Mouse (Mus musculus): ENCODE results near the gene Gpbar1. TPM values are rescaled to one million over a fixed set of nuclear protein-coding genes. Genes with fewer than 3 reads are reported as not detected.
A peak's percentile ranks its signal among the peaks of the same experiment; 100 is the strongest.

Gpbar1 gene
- polyA plus RNA-seq, 1 experiment from 2014 or later, result 3.5 TPM

DNA sequence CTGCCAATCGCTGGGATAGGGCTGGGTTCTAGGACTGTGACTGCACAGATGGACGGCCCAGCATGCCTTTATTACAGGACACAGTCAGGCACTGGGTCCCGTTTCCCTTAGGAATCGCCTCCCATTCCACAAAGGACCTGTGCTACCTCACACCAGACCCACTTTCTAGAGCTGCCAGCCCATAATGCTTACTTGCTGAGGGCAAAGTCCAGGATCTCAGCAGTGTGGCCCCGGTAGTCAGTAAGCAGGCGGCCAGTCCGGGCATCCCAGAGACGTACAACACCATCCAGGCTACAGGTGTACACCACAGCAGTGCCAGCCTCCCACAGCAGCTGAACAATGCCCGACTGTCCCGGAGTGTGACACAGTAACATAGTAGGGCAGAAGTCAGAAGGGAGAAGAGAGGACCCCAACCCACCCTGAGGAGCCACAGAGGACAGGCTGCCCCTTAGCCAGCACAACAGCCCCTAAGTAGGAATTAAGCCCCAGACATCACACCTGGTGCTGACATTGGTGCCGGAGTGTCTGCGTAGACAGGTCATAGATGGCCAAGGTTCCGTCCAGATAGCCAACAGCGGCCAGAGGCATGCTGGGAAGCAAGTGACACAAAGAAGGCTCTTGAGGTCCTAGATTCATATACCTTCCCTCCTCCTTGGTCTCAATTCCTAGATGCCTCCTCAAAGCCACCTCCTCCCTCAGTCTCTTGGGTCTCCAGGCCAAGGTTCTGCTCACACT lies 2.4 kb downstream of the Gpbar1 start:
- H3K9me3 ChIP-seq (ENCODE audit: control insufficient read depth, low read depth, low read length), result no peaks in the 10 kb centered on the region
- H3K4me3 ChIP-seq (ENCODE audit: low read depth, low read length), result no peak overlapping the region
- H3K4me1 ChIP-seq (ENCODE audit: control insufficient read depth, insufficient read depth, low read length), result peaks cover 21% of the 10 kb centered on the region
- WGBS, result 93% methylated on average over 14 of the region's 14 CpGs
- H3K27me3 ChIP-seq (ENCODE audit: control insufficient read depth, insufficient read depth, low read length), result no peaks in the 10 kb centered on the region
- no peak overlapping the region for H3K4me2 ChIP-seq (replicated peaks; ENCODE audit: low read depth, low read length)
- no peak overlapping the region for H3K27ac ChIP-seq (ENCODE audit: low read length)
- ATAC-seq (ENCODE audit: insufficient number of reproducible peaks, insufficient read depth, low FRiP score, low read depth), result no peak
- peaks cover 45% of the 10 kb centered on the region for H3K36me3 ChIP-seq (ENCODE audit: control insufficient read depth, insufficient read depth, low read length)
- H3K9ac ChIP-seq (replicated peaks; ENCODE audit: low read depth, low read length), result no peak overlapping the region

DNA sequence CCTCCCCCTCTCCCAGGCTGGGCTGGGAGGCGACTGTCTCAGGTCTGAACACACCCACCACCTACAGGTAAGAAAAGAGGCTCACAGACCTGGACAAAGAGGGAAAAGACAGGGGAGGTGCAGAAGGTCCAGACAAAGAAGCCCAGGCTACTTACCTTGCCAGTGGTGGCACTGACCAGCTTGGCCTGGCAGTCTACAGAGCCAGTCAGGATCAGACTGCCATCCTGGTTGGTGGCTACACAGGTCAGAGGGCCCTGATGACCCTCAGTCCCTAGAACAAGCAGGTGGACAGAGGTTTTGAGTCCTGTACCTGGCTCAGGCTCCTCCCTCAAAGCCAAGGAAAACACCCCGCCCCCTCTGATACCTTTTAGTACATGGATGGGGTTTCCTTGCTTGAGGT lies 3.0 kb downstream of the Gpbar1 start:
- WGBS, result 92% methylated on average over 2 of the region's 2 CpGs
- H3K4me2 ChIP-seq (replicated peaks; ENCODE audit: low read depth, low read length), result no peak overlapping the region
- H3K27me3 ChIP-seq (ENCODE audit: control insufficient read depth, insufficient read depth, low read length), result no peaks in the 10 kb centered on the region
- H3K4me3 ChIP-seq (ENCODE audit: low read depth, low read length), result no peak overlapping the region
- no peak overlapping the region for H3K9ac ChIP-seq (replicated peaks; ENCODE audit: low read depth, low read length)
- H3K9me3 ChIP-seq (ENCODE audit: control insufficient read depth, low read depth, low read length), result no peaks in the 10 kb centered on the region
- peaks cover 45% of the 10 kb centered on the region for H3K36me3 ChIP-seq (ENCODE audit: control insufficient read depth, insufficient read depth, low read length)
- H3K27ac ChIP-seq (ENCODE audit: low read length), result no peak overlapping the region
- ATAC-seq (ENCODE audit: insufficient number of reproducible peaks, insufficient read depth, low FRiP score, low read depth), result no peak
- peaks cover 23% of the 10 kb centered on the region for H3K4me1 ChIP-seq (ENCODE audit: control insufficient read depth, insufficient read depth, low read length)

DNA sequence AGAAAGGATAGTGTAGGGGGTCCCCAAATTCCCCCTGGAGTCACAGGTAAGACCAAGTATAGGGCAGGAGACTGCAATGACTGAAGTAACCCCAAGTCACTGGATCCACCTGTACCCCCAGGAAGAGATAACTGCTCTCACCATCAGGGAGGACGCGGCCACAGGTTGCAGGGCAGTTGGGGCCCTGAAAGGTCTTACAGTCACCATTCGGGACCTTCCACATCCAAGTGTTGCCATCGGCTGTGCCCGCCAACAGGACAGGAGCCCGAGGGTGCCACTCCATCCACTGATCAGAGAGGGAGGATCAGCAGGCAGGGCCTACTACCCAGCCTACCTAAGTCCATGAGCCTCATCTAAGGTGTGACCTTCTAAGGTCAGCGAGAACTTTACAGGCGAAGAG lies 3.5 kb downstream of the Gpbar1 start:
- no peak overlapping the region for H3K27ac ChIP-seq (ENCODE audit: low read length)
- peaks cover 49% of the 10 kb centered on the region for H3K36me3 ChIP-seq (ENCODE audit: control insufficient read depth, insufficient read depth, low read length)
- ATAC-seq (ENCODE audit: insufficient number of reproducible peaks, insufficient read depth, low FRiP score, low read depth), result no peak
- no peak overlapping the region for H3K9ac ChIP-seq (replicated peaks; ENCODE audit: low read depth, low read length)
- H3K4me2 ChIP-seq (replicated peaks; ENCODE audit: low read depth, low read length), result no peak overlapping the region
- H3K27me3 ChIP-seq (ENCODE audit: control insufficient read depth, insufficient read depth, low read length), result no peaks in the 10 kb centered on the region
- H3K4me1 ChIP-seq (ENCODE audit: control insufficient read depth, insufficient read depth, low read length), result peaks cover 23% of the 10 kb centered on the region
- H3K4me3 ChIP-seq (ENCODE audit: low read depth, low read length), result no peak overlapping the region
- 94% methylated on average over 8 of the region's 8 CpGs for WGBS
- H3K9me3 ChIP-seq (ENCODE audit: control insufficient read depth, low read depth, low read length), result no peaks in the 10 kb centered on the region

DNA sequence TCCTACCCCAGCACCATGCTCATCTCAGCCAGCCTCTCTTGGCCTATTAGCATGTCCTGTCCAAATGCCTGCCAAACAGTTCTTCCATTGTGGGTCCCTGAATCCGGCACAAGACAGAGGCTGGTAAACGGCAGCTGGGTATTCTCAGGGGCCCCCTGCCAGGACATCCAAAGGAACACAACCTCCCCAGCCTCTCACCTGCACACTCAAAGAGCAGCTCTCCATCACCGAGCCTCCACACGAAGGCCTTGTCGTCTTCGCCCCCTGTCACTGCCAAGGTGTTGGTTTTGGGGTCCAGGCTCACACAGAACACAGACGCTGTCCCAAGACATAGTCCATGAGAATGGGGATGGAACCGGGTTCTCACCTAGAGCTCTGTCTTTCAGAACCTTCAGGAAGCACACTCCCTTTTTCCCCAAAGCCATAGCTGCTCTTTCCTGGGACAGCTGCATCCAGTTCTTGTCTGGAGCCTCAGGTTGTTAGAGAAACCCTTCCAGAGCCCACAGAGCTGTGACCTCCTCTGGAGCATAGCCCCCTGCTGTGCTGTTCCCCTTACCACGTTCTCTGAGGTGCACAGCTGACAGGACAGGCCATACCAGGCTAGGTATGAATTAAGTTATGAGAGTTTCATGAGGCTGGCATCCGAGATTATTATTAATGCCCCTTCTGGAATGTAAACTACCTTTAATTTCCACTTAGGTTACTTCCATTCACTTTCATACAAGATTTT lies 4.7 kb downstream of the Gpbar1 start:
- no peak overlapping the region for H3K9ac ChIP-seq (replicated peaks; ENCODE audit: low read depth, low read length)
- no peak overlapping the region for H3K27ac ChIP-seq (ENCODE audit: low read length)
- H3K4me1 ChIP-seq (ENCODE audit: control insufficient read depth, insufficient read depth, low read length), result peaks cover 23% of the 10 kb centered on the region
- no peak overlapping the region for H3K4me3 ChIP-seq (ENCODE audit: low read depth, low read length)
- H3K4me2 ChIP-seq (replicated peaks; ENCODE audit: low read depth, low read length), result peak overlapping the region; percentile 87
- H3K9me3 ChIP-seq (ENCODE audit: control insufficient read depth, low read depth, low read length), result no peaks in the 10 kb centered on the region
- no peaks in the 10 kb centered on the region for H3K27me3 ChIP-seq (ENCODE audit: control insufficient read depth, insufficient read depth, low read length)
- no peak for ATAC-seq (ENCODE audit: insufficient number of reproducible peaks, insufficient read depth, low FRiP score, low read depth)
- peaks cover 49% of the 10 kb centered on the region for H3K36me3 ChIP-seq (ENCODE audit: control insufficient read depth, insufficient read depth, low read length)
- 82% methylated on average over 10 of the region's 10 CpGs for WGBS

GRCm38 (mm10) chr1:74283686-74284463 lies 5.5 kb downstream of the Gpbar1 start:
- Histone ChIP-seq H3K36me3 (ENCODE audit: control insufficient read depth, insufficient read depth, low read length) (peaks cover 53% of the 10 kb centered on the region), H3K9me3 (ENCODE audit: control insufficient read depth, low read depth, low read length) (no peaks in the 10 kb centered on the region), H3K9ac (replicated peaks; ENCODE audit: low read depth, low read length) (peak overlapping the region; percentile 59), H3K4me1 (ENCODE audit: control insufficient read depth, insufficient read depth, low read length) (peaks cover 23% of the 10 kb centered on the region), H3K4me3 (ENCODE audit: low read depth, low read length) (peak overlapping the region; percentile 71), H3K27ac (ENCODE audit: low read length) (peak overlapping the region; percentile 61; the same call in 1 of the 2 replicates), H3K27me3 (ENCODE audit: control insufficient read depth, insufficient read depth, low read length) (no peaks in the 10 kb centered on the region), H3K4me2 (replicated peaks; ENCODE audit: low read depth, low read length) (peak overlapping the region; percentile 87)
- WGBS, result 14% methylated on average over 14 of the region's 15 CpGs
- ATAC-seq (ENCODE audit: insufficient number of reproducible peaks, insufficient read depth, low FRiP score, low read depth), result peak; percentile 53; the same call in 1 of the 2 replicates

- no peaks in the 10 kb centered on the region for H3K27me3 ChIP-seq (ENCODE audit: control insufficient read depth, insufficient read depth, low read length)
- H3K36me3 ChIP-seq (ENCODE audit: control insufficient read depth, insufficient read depth, low read length), result peaks cover 55% of the 10 kb centered on the region
- peaks cover 23% of the 10 kb centered on the region for H3K4me1 ChIP-seq (ENCODE audit: control insufficient read depth, insufficient read depth, low read length)
- ATAC-seq (ENCODE audit: insufficient number of reproducible peaks, insufficient read depth, low FRiP score, low read depth), result peak; percentile 96
- H3K9ac ChIP-seq (replicated peaks; ENCODE audit: low read depth, low read length), result peak within 1 kb of the TSS; percentile 59
- peak within 1 kb of the TSS; percentile 87 for H3K4me2 ChIP-seq (replicated peaks; ENCODE audit: low read depth, low read length)
- no peaks in the 10 kb centered on the region for H3K9me3 ChIP-seq (ENCODE audit: control insufficient read depth, low read depth, low read length)
- peak within 1 kb of the TSS; percentile 71 for H3K4me3 ChIP-seq (ENCODE audit: low read depth, low read length)
- under 1% methylated on average over 56 of the region's 56 CpGs for WGBS
- peak within 1 kb of the TSS; percentile 61; the same call in 1 of the 2 replicates for H3K27ac ChIP-seq (ENCODE audit: low read length)
Measured at GRCm38 (mm10) chr1:74284543-74285160, 6.3 kb downstream of the Gpbar1 start, which contains the start of the genes Aamp and Pnkd. Aamp (minus strand) TSS chr1:74284738. Pnkd (plus strand) TSS chr1:74284930.

DNA sequence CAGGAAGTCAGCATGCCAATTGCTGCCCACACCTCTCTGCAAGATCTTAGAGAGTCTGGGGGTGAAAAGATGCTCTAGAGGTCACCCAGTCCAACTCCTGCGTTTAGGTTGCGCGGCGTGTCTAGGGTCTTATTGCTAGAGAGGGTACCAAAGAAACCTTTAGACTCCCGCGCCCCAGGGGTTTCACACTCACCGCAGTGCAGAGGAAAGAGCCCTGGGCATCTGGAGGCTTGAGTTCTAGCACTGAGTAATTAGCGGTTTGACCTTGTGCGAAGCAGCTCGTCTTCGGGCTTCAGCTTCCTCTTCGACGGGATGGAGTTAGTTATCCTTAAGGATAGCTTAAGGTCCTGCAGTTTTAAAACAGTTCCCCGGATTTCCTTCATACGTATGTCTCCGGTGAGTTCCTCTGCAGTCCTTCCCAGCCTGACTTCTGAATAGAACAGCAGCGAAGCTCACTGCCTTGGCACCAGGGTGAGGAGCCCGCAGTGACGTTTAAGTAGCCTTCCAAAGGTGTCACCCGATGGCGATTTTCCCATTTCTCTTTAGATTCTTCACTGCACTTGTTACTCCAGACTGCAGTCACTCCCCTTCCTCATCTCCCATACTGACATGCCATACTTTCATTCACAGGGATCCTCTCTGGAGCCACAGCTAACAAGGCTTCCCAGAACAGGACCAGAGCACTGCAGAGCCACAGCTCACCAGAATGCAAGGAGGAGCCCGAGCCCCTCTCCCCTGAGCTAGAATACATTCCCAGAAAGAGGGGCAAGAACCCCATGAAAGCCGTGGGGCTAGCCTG lies 7.1 kb downstream of the Gpbar1 start:
- Histone ChIP-seq H3K9ac (replicated peaks; ENCODE audit: low read depth, low read length) (peak overlapping the region; percentile 47), H3K36me3 (ENCODE audit: control insufficient read depth, insufficient read depth, low read length) (peaks cover 55% of the 10 kb centered on the region), H3K9me3 (ENCODE audit: control insufficient read depth, low read depth, low read length) (no peaks in the 10 kb centered on the region), H3K27ac (ENCODE audit: low read length) (no peak overlapping the region), H3K4me2 (replicated peaks; ENCODE audit: low read depth, low read length) (peak overlapping the region; percentile 65), H3K4me1 (ENCODE audit: control insufficient read depth, insufficient read depth, low read length) (peaks cover 29% of the 10 kb centered on the region), H3K4me3 (ENCODE audit: low read depth, low read length) (peak overlapping the region; percentile 61), H3K27me3 (ENCODE audit: control insufficient read depth, insufficient read depth, low read length) (no peaks in the 10 kb centered on the region)
- WGBS, result 5% methylated on average over 23 of the region's 23 CpGs
- ATAC-seq (ENCODE audit: insufficient number of reproducible peaks, insufficient read depth, low FRiP score, low read depth), result no peak

Data from stomach, embryonic 14.5 days (tissue).